Mouse (Mus musculus) liver, adult (tissue): ENCODE data around the gene Strn4.

ENCODE experiments used
- GATA4 ChIP-seq: IDR thresholded peaks from 2 replicates; pipeline ENCODE4 v1.6.1; 2014; ENCODE audit warnings: mild to moderate bottlenecking, low read length; ENCODE audit not compliant: insufficient replicate concordance

Gene Strn4

DNA sequence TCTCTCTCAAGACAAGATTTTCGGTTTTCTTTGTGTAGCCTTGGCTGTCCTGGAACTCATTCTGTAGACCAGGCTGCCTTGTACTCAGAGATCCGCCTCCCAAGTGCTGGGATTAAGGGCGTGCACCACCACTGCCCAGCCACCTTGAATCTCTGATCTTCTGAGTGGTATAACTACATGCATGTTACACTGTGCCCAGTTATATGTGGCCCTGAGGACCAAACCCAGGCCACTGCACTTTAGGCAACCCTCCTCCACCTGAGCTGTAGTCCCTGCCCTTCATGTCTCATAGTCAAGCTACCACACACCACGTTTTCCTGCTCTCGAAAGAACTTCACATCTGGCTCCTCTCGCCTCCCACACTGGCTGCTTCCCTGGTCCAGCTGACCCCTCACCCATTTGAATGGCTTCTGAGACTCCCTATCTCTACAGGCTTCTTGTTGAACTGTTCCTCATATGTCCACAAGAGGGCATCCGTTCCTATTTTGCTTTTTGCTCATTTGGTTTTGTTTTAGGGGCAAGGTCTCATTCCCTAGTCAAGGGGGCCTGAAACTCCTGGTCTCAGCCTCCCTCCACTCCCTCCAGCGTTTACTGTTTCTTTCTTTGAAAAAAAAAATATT lies 11.2 kb upstream of the Strn4 start:
- TF ChIP-seq GATA4 = no peak

DNA sequence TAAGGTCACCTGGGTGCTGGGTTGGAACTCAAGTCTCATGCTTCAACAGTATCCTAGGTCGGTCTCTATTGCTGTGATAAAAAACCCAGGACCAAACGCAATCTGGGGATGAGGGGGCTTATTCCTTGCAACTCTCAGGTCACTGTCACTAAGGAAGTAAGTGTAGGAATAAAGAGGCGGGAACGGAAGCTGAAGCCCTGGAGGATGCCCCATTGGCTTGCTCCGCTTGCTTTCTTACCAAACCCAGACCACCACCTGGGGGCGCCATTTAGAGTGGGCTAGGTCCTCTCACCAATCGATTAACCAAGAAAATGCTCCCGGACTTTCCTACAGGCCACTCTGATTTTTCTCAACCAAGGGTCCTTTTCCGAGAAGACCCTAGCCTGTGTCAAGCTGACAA lies 7.8 kb upstream of the Strn4 start:
- TF ChIP-seq GATA4 = no peak

GRCm38 (mm10) chr7:16808647-16809046 lies 7.0 kb upstream of the Strn4 start:
- no peak for TF ChIP-seq GATA4

- no peak for TF ChIP-seq GATA4
Observed at GRCm38 (mm10) chr7:16809739-16810138, 6.0 kb upstream of the Strn4 start.

- no peak for TF ChIP-seq GATA4
Observed at GRCm38 (mm10) chr7:16810399-16810919, 5.2 kb upstream of the Strn4 start.

DNA sequence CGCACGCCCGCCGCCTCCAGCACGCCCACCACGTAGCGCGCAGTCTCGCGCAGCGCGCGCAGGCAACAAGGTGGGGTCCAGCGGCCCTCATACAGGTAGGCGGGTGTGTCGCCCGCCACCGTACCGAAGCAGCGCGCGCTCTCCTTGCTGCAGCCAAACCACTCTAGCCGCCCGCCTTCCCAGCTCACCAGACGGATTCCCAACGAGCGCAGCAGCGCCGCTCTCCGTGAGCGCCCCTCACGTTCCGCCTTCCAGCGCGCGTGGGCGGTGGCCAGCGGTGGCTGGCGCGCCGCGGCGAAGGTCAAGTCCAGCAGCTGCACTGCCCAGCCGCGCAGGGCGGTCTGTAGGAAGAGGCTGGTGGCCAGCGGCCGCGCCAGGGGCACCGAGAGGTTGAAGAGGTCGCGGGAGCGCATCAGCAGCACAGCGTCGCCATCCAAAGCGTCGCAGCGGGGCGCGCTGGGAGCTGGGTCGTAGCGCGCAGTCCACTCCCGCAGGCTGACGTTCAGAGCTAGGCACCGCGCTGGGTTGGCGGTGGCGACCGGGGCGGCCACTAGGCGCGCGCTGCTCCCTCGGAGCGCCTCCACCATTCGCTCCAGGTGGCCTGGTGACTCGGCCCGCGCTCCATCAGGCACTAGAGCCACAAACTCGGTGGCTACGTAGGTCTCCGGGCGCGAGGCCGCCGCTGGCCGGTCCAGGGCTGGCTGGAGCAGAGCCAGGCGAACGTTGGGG lies 4.6 kb upstream of the Strn4 start:
- no peak for TF ChIP-seq GATA4

DNA sequence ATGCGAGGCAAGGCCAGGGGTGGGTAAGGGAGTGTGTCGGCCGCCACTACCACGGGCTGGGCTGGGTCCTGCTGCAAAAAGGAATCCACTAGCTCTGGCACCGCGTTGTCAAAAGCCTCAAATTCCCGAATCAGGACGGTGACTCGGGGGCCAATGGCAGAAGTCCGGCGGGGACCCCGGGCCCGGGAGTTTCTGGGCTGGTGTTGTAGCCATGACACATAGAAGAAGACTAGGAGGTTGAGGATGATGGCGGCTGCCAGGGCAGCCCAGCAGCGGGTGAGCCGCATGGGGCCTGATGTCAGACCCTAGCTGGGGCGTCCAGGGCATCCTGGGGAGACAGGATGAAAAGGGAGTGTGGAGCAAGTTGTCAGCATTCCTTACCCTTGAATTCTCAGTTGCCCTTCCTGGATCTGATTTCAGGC lies 4.0 kb upstream of the Strn4 start:
- no peak for TF ChIP-seq GATA4

DNA sequence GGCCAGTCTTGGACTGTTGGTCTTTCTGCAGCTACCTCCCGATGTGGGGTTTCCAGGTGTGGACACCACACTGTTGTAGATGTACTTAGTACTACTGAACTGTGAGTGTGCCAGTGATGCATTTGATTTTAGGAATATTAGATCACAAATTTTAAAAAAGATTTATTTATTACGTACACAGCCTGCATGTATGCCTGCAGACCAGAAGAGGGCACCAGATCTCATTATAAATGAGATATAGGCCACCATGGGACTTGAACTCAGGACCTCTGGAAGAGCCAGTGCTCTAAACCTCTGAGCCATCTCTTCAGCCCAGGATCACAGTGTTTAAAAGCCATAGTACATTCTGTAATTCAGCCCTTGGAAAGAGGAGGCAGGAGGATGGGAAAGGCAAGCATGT lies 3.2 kb upstream of the Strn4 start:
- no peak for TF ChIP-seq GATA4

- no peak for TF ChIP-seq GATA4
Observed at GRCm38 (mm10) chr7:16816078-16816474, 387 bp downstream of the Strn4 start.

- no peak for TF ChIP-seq GATA4
Observed at GRCm38 (mm10) chr7:16816475-16817122, 910 bp downstream of the Strn4 start, which contains the start of gene Fkrp. Fkrp (minus strand) TSS chr7:16816732.

DNA sequence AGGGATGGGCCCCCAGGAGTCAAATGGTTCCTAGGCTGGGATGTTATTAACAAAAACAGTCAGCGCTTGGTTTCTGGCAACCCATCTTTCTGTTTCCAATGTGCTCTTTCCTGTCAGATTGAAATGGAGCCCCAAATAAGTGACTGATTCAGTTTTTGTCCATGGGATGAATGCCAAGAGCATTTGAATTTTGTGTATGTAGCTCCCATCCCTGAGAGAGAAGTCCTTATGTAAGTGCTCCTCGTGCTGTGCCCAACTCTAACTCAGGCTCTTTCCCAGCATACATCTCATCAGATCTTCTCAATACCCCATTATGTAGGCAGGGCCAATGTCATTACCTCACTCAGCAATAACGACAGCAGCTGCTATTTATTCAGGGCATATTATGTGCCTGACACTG lies 2.0 kb downstream of the Strn4 start:
- TF ChIP-seq GATA4 = no peak

- no peak for TF ChIP-seq GATA4
Observed at GRCm38 (mm10) chr7:16819794-16820193, 4.1 kb downstream of the Strn4 start.

- no peak for TF ChIP-seq GATA4
Observed at GRCm38 (mm10) chr7:16820271-16820763, 4.6 kb downstream of the Strn4 start.

DNA sequence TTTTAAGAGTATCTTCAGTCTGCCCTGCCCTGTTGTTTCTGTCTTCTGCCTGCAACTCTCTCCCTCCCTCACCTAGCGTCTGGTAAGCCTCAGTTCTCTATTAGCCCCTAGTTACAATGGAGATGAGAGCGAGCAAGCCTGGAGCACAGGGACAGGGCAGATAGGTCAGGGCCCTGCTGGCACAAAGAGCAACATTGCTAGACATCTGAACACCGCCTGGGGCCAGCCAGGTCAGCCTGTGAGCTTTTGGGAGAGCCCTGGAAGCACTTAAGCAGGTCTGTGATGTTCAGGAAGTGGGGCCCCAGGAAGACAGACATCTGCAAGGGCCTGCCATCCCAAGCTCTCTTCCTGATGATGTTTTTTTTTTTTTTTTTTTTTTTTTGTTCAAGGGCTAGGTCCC lies 5.4 kb downstream of the Strn4 start:
- no peak for TF ChIP-seq GATA4

DNA sequence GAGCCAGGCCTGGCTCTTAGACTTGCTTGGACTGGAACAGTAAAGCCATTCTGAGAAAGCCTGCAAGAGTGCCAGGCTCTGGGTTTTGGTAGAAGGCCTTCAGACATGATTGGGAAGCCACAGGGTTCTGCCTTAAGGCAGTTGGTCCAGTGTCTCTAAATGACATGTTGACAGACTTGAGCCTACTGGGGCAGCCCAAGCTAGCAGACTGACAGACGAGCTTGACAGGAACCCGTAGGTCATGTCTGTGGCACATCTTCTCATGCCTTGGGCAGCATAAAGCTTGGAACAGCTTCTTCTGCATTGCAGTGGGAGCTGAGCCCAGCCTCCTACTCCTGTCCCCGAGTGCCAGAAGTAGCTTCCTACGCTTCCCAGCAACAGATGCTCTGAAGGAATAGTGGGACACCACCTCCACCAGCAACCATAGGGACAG lies 6.0 kb downstream of the Strn4 start:
- no peak for TF ChIP-seq GATA4

DNA sequence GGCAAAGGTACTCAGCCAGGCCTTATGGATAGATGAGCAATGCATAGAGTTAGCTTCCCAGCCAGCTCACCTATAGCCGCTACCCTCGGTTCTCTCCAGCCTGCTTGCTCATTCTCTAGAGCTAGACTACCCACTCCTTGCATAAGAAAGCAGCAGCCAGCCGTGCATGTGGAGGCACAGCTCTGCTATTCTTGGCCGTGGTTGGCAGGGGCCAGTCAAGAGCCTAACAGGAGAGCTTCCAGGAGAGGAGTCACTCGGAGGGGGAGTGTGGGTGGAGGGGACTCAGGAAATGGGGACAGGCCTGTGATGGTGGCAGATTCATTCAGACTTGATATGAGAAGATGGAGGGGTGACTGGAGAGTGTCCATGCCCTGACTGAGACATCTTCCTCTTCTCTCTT lies 8.0 kb downstream of the Strn4 start:
- no peak for TF ChIP-seq GATA4
